Mouse (Mus musculus): ENCODE data around the gene Sh3gl2.

Gene Sh3gl2

DNA sequence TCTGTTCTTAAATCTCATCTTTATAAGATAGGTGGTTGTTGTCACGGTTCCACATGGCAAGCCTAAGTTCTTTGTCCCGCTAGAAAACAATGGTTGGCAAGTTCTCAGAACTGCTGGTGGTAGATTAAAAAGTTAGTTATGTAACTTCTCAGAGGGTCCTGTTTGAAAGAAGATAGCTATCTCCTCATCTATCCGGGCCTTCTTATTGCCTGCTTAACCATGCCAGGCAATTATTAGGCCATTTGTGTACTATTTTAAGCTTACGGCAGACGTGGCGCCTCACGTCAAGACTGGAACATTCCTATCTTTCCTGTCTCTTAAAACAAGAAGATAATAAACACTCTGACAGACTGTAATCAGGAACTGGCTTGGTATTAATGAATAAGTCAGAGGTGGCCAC, 424.5 kb downstream of the Sh3gl2 start:
- peak; percentile 51 for DNase-seq

DNA sequence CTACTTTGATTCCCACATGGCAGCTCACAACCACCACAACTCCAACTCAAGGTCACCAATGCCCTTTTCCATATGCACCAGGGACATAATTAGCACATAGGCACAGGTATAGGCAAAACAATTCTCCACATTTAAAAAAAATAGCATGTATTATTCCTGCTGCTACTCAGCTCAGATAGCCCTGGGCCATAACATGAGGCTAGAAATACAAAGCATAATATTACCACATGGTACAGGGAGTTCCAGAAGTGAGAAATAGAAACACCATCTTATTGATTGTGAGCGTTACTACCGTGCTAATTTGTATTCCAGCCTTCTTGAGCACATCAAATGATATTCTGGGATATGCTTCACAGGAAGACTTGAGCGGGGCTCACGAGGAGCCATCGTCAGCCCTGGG, 464.3 kb downstream of the Sh3gl2 start:
- DNase-seq, result no peak

DNA sequence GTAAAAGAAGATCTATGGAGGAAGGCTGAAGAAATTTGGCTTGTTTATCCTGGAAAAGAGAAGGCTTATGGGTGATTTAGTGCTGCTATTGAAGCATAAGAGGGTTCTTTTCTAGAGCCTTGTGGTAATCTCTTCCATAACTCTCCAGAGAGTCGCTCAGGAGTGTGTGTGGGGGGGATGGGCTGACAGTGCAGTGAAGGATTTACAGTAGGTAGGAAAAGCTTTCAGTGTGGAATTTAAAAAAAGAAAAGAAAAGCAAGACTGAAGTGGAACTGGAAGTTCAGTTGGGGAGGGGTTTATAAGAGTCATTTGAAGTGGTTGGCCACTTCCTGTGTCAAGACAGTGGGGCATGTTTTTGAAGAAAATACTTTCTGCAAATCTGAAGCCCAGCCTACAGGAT, 464.8 kb downstream of the Sh3gl2 start:
- no peak for DNase-seq

DNA sequence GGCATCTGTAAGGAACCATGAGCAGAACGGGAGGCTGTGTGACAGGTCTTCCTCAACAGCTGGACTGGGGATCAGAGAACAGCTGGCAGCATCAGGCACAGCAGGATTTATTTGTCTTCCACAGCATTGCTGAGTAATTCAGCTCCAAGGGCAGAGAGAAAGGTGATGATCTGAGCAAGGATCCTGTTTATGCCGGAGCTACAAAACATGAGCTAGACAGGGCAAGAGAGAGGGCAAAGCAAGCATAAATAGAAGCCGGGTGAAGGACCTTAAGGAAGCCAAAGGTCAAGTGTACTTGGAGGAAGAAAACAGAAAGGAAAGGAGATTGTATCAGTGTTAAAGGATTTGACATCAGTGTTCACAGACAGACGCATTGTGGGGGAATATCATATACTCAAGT, 467.4 kb downstream of the Sh3gl2 start:
- DNase-seq, result no peak

DNA sequence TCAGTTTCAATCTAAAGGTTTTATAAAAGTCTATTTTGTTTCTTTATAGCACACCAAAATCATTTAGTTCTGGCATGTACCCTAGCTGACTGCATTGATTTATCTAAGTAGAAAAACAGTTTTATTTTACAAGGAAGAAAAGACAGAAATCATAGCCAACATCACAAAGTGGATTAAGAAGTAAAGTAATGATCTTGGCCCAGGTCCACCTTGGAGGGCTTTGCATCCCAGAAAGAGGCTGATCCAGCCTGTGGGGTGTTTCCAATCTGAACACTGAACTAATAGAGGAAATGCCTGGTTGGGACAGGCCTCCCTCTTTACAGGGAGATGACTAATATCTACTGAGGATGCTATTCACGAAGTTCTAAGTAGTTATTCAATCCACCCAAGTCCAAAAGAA, 472.7 kb downstream of the Sh3gl2 start:
- no peak for DNase-seq

DNA sequence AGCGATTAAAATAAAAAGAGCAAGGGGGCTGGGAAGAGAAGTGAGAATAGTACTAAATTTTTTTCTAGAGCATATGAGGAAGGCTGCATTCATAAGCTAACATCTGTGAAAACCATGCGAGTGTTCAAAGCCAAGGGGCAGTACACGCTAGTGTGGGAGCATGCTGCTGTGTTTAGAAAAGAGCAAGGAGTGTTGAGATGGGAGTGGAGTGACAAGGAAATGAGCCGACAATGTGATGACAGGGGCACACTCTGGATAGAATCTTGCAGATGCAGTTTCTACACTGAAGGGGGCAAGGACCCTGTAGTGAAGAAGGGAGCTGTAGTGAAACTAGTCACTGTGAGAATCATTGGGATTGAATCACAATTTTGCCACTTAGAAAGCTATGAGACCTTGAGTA, 481.2 kb downstream of the Sh3gl2 start:
- no peak for DNase-seq
